Mouse (Mus musculus) thymus, postnatal 25 days (tissue): ENCODE data around the gene Dot1l.
A peak's percentile ranks its signal among the peaks of the same experiment; 100 is the strongest.

Experiments used
- DNase-seq: peaks from one replicate; pipeline ENCODE4 v3.0.0; 2022

Dot1l gene

DNA sequence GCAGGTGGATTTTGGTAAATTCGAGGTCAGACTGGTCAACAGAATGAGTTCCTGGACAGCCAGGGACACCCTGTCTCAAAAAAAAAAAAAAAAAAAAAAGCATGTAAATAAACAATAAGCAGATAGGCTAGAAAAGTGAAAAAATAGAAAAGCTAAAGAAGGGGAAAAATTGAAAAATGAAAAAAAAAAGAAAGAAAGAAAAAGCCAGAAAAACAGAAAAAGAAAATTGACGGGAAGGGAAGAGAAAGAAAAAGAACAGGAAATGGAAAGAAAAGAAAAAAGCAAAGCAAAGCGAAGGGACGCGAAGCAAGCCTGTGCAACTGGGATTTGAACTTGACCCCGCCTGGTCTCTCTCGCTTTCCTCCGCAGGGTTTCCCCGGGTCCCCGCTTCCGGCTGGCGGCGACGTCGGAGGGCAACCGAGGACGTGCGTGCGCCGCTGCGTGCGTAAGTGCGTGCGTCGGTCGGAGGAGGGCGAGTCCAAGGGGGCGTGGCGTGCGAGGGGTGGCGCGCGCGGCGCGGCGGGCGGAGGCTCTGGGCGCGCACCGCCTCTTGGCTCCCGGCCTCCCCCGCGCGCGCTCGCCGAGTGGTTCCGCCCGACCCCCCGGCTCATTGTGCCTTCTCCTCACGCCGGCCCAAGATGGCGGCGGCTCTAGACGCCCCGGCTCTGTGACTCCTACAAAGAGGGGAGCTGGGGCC, at the start of gene Dot1l:
Gene Dot1l (plus strand): TSS at position 613 of the 697 bp plus-strand sequence.
- peak; percentile 99 for DNase-seq

DNA sequence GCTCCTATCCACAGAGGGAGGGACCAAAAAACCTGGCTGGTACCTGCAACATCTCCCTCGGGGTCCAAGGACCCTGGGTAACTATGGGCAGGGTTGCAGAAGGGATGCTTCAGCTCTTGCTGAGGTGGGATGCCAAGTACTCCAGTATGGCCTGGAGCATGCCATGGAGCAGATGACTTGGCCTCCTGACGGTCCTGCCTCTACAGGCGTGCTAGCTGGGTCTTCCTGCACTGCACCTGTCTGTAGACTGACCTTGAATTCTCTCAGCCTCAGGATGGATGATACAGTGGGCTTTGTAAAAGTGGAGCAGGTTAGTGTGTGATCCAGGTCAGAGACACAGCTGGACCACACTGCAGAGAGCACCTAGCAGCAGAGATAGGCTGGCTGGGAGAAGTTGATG, 49.5 kb upstream of the Dot1l start:
- DNase-seq, result no peak

DNA sequence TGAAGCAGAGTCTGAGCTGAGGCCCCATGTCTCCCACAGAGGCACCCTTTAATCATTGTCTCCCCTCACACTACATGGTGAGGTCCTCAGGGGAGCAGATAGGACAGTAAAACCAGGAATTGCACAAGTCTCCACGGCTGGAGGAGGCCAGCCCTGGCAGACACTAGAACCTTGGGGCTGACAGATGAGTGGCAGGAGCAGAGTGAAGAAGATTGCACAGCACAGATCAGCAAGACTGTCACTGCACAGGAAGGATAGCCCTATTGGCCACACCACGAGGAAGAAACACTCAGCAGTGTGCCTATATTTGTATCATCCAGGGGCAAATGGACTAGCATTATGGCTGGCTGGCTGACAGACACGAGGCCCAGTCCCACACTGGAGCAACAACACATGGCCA, 44.2 kb upstream of the Dot1l start:
- no peak for DNase-seq

DNA sequence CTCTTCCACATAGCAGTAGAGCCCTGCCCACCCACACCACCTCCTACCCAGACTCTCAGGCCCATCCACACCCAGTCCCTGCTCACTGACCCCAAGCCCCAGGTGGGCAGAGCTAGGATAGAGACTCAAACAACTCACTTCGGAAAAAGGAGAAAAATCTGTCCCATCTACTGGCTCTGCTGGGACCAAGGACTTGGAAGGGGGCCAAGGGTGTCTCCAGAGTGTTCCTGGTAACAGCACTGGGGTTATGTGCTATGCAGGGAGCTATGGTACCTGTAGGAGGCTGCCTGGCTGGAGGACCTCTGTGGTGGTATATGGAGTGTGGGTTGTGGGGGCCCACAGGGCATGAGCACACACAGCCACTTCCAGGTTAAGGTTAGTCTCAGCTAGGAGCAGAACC, 37.7 kb upstream of the Dot1l start:
- DNase-seq, result no peak

DNA sequence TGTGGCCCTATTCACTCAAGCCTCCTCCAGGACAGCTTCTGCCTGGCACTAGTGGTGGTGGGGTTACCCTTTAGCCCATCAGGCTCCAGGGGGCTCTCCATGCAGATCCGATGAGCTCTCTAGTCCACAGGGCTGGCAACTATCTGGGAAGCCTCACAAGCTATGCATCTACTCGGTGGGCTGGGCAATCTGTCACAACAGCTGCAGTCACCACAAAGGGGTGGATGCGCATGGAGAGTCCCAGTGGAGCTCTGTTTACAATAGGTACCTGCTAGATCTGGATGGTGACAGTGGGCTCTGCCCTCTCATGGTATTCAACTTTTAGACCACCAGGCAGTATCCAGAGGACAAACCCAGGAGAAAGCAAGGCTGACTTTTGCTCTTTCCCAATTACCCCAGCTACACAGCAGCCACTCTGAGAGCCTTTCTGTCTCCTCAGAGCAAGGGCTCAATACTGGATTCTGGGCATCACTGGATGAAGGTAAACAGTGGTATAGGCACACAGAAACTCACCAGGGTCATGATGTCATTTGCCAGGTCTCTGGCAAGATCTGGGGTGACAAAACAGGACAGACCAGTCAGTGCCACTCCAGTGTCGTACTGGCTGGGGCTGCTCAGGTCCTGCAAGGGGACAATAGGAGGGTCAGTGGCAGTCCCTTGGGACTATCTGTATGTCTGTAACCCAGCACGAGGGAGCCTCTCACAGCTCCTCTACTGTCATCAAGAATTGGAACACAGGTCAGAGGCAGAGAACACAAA, 27.5 kb upstream of the Dot1l start:
- DNase-seq, result no peak

DNA sequence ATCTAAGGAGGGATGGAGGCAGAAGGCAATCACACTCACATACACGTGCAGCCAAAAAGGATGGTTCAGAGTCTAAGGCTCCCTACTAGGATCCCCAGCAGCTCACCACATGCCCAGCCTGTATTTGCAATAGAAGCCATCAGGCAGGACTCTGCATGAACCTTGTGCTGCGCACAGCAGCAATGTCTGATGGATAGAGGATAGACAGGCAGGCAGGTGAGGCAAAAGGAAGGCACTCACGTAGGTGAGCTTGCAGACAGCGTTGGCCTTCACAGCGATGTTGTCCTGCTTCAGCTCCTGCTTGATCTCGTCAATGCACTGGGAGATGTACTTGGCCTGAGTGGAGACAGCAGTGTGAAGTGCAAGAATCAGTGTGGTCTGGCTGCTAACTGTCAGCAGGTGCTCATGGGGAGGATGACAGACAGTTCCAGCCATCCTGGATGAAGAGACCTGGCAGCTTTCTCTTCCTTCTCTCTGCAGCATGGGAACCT, 22.4 kb upstream of the Dot1l start:
- no peak for DNase-seq

DNA sequence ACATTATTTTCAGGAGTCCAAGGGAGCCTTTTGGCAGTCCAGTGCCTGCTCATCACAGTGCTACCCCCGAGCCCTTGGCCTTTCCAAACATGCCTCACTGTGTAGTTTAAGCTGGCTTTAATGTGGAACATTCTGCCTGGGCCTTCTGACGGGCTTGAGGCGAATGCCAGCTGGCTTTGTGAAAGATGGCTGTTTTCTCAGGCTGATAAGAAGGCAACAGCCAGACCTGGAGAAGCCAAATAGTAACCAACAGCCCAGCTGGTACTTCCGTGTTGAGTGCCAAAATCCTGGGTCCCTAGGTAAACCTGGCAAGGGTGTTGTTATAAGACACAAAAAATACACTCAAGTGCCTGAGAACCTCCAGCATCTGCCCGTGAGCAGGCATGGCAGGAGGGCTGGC, 18.3 kb upstream of the Dot1l start:
- no peak for DNase-seq

DNA sequence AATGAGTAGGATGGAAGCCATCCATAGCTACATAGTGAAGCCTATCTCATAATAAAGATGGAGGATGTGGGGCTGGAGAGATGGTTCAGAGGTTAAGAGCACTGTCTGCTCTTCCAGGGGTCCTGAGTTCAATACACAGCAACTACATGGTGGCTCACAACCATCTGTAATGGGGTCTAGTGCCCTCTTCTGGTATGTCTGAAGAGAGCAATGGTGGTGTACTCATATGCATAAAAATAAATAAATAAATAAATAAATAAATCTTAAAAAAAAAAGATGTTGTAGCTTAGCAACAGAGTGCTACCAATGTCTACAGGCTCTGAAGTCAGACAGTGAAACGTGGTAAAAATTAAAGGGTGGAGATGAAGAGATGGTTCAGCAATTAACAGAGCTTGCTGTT, 16.3 kb upstream of the Dot1l start:
- no peak for DNase-seq

DNA sequence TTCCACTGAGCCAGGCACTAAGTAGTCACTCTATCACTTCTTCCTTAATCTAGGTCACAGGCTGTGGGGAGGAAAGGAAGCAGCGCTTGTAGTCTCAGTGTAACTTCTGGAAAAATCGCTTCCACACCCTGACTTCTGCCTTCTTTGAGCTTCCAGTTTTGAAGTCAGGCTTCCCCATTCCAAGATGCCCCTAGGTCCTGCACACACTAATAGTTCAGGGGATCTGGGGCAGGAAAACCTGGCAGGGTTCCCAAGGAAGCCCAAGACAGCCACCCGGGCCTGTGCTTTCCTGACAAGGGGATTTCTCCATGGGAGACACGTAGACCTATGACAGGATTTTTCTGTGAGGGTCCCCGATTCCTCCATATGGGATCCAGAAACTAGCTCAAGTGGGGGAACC, 13.9 kb upstream of the Dot1l start:
- DNase-seq, result peak; percentile 8

DNA sequence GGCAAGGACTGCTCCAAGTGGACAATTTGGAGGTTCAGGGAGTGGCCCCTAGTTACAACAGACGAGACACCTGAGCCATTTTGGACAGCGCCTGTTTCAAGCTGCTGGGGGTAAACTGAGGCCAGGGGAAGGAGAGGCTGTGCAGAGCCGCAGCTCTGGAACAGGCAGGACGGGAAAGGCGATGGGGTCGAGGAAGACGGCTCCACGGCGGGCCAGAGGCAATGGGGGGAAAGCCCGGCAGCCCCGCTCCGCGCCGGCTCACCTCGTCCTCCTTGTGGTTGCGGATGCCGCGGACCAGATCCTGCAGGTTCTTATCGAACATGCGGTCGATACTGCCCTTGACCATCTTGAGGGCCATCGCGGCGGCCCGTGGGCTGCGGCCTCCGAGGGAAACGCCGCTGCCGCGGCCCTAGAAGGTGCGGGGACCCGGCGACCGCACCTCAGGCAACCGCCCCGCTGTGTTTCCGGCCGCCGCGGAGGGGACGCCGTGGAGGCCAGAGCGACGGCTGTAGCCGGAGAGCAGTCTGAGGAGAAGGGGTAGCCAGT, 13.3 kb upstream of the Dot1l start:
- DNase-seq, result no peak

DNA sequence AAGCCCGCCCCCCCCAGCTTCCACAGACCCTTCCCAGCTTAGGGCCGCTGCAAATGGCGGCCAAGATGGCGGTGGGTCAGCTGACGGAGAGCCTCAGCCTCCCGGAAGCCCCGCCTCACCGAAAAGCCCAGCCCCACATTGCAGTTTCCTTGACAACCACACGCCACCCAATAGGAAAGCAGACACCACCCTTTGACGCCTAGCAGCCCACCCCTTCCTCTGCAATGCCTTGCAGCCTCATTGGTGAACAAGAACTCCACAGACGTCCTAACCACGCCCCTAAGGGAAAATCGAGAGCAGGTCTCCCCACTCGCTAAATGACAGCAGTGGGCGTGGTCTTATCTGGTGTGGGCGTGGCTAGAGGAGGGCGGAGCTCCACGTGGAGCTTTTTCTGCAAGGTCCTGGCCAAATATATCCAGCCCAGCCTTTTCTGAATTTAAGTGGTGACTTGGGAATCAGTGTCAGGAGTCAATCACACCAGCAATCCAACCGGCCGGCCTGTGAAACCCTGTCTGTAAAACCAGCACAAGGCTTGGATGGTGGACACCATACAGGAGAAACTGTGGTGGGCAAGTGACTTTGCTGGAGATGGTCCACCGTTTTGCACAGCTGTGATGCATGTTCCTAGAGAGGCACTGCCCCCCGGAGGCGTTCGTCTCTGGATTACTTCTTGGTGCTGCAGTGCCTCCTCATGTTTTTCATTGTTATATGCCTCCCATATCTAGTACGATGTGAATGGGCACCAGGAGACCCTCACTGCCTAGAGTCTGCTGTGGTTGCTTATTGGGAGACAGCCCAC, 12.6 kb upstream of the Dot1l start, which contains the start of gene Ap3d1:
Gene Ap3d1 (minus strand): TSS at position 85 of the 799 bp plus-strand sequence.
- peak; percentile 96 for DNase-seq

DNA sequence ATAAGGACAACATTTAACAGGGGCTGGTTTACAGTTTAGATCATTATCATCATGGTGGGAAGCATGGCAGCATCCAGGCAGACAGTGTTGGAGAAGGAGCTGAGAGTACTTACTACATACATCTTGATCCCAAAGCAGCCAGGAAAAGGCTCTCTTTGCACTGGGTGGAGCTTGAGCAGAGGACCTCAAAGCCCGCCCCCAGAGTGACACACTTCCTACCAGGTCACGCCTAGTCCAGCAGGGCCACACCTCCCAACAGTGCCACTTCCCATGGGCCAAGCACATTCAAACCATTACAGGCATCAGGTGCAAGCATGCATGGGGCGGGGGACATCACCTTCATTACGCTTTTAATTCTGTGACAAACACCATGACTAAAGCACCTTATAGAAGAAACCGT, 10.7 kb upstream of the Dot1l start:
- peak; percentile 18 for DNase-seq

DNA sequence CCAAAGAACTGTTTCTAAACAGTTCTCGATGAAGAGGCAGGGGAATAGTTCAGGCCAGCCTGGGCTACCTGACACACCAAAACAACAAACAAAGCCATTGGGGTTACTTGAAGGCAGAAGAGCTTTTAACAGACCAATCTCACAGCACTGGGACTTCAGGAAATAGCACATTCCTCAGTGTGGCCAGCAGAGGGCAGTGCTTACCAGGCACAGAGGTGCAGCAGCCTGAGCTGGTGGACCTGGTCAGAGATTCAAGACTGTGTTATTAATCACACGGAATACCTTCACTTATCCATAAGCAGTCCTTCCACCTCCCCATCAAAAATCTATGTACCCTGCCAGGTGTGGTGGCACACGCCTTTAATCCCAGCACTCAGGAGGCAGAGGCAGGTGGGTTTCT, 7.6 kb upstream of the Dot1l start:
- DNase-seq, result peak; percentile 72

DNA sequence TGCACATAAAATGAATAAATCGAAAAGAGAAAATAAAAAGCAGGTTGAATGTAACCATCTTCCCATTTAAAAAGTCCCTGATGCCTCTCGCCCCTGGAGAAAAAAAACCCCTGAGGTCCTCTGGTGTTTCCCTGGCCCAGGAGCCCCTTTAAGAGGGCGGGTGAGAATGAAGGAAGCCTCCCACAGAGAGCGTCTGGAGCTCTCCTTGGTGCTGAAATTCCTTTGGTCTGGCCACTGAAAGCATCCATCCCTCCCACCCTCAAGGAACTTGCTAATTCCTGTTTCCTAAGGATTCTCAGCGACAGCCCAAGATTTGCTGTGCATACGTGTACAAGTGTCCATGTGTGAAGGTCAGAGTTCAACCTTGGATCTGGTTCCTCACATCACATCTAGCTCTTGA, 6.4 kb upstream of the Dot1l start:
- DNase-seq, result peak; percentile 49

DNA sequence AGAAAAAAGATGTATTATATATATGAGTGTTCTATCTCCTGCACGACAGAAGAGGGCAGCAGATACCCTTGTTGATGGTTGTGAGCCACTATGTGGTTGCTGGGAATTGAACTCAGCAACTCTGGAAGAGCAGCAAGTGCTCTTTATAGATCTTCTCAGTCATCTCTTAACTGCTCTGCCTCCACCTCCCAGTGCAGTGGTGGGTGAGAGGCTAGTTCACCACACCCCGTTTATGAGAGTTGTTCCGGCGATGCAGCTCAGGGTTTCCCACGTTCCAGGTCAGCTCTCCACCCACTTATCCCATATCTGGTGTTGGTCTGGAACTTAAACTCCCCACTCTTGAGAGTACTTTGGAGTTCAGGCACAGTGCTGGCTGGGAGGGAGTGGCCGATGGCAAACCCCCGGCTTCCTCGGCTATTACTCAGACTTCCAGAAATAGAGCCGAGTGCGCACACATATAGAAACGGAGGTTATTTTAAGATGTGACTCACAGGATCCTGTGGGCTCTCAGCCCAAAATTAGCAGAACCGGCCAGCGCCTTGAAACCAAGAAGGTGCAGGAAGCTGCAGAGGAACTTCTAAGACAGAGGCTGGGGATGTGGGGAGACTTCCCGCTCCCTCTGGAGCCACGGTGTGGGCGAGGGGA, 3.7 kb upstream of the Dot1l start:
- peak; percentile 40 for DNase-seq

DNA sequence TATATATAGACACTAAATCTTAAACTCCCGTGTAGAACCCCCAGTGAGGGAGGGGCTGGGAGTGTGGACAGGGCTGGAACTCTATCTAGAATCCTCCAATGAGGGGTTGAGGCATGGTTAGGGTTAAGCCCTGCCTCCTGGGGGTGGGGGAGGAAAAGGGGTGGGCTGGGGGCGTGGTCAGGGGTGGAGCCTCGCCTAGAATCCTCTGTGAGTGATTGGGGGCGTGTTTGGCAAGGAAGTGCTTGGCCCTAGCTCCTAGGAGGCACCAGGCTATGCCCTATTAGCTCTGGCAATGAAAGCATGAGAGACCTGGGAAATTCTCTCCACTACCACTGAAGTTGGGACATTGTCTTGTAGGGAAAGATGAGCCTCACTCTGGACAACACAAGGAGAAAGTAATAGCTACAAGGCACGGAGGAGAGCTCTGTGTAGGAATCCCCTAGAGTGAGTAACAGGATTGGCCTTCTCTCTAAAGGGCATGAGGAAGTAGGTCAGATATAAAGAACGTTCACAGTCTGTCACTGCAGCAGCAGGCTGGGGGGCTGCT, 2.9 kb upstream of the Dot1l start:
- peak; percentile 73 for DNase-seq

DNA sequence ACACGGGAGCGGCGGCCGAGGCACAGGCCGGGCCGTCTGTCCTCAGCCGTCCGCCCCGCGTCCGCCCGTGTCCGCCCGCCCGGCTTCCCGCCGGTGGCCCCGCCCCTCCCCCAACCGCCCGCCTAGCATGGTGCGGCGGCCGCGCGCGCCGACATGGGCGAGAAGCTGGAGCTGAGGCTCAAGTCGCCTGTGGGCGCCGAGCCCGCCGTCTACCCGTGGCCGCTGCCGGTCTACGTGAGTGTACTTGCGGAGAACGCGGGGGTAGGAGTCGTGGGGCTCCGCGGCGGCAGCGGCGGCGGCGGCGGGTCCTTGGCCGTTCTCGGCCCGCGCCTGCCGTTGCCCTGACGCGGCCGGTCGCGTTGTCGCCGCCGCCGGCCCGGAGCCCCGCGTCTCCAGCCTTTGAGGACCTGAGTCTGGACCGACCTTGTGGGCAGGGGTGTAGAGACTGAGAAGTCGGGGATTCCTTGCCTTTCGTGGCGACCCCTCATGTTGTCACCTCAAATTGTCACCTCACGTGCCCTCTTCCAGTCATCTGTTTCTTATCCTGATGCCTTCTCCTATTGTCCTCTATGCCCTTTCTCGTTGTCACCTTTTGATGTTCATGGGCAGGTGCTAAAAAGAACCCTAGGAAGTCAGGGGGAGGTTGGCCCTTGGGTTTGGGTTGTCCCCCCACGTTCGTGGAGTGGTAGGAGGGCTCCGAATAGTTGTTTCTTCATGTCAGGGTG, 447 bp downstream of the Dot1l start:
- DNase-seq, result no peak

DNA sequence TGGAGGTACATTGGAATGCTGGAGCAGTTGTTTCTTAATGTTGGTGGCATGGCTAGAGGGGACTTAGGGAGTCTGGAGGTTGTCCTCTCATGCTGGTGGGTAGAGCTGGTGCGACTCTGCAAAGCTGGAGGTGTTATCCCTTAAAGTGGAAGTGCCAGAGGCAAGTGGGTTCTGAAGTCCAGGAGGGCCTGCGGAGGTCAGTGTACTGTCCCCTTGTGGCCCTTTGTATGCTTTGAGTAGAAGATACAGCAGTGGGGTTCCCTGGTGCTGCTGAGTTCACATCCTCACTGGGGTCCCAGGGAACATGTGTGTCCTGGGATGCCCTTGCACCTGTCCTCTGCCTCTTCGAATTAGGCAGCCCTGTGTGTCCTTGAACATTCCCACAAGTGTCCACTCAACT, 1.1 kb downstream of the Dot1l start:
- DNase-seq, result no peak

DNA sequence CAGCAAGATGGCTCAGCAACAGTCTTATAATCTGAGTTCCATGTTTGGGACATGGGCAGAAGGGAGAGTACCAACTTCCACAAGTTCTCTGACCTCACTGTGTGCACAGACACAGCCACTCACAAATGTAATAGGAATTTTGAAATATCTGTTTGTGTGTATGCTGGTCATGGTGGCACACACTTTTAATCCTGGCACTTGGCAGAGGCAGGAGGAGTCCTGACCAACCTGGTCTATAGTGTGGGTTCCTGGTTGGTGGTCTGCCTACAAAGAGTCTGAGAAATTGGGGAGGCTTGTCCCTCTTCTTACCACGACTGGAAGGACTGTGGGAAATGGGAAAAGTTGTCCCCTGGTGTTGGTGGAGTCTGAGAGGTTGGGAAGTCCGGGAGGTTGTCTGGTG, 1.5 kb downstream of the Dot1l start:
- no peak for DNase-seq

DNA sequence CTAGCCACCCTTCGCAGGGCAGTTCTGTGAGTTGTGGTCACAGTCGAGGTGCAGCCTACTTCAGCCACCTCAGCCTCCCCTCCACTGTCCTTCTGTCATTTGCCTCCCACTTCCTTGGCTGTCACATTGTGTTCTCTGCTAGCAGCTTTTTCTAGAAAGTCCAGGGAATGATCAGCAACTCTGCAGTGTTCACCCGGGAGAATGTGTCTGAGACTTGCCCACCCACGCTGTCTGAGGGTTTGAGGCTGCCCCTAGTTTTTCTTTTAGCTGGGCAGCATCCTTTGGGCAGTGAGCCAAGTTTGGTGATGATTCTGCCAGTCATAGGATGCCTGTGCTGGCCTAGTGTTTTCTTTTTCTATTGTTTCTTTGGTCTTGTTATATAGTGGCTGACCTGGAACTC, 2.0 kb downstream of the Dot1l start:
- no peak for DNase-seq

DNA sequence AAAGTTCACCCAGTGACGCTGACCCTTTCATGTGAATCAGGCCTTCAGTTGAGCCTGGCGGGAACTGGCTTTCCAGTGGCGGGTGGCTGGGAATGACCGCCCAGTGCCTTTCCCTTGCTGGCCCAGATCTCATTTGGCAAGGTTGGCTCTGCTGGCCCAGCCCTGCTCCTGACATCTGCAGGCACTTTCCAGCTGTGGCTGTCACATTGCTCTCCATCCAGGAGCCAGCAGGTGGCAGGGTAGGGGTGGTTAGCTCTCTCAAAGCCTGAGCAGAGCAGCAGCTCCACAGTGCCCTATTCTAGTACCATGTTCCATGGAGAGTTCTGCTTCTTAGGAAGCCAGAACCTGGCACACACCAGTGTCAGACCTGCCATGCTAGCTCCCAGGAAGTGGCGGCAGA, 2.7 kb downstream of the Dot1l start:
- peak; percentile 83 for DNase-seq

DNA sequence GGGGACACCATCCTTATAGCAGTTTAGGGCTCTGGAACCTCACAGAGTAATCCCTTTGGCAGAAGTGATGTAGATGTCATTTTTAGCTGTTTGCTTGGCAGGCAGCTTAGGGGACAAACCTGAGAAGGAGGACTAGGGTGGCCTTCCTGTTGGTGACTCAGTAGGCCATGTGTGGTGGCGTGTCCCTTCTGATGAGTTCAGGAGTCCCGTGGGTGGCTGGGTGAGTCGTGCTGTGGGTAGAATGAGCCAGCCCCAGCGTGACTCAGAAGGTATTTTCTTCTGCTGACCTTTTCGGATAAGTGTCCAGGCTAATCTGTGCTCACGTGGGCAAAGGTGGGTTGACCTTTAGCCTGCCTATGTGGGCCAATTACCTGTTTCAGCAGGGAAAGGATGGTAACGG, 3.6 kb downstream of the Dot1l start:
- no peak for DNase-seq
